Mouse (Mus musculus) hindbrain, embryonic 16.5 days (tissue): ENCODE measurements around the gene Runx2. TPM values are rescaled to one million over a fixed set of nuclear protein-coding genes. Genes with fewer than 3 reads are reported as not detected.

Experiments
- ATAC-seq: fragments of 200-750 bp; cut with Nextera tagmentation; 2 replicates; pipeline ENCODE4 v1.8.0; 2017; ENCODE audit warnings: moderate TSS enrichment, moderate library complexity
- H3K27ac ChIP-seq: fragments of 300-500 bp; sonication (generic); 2 replicates; pipeline ENCODE4 v1.5.1; 2014; ENCODE audit warnings: low read depth, mild to moderate bottlenecking, control low read depth, low read length, moderate library complexity
- H3K27me3 ChIP-seq: fragments of 300-500 bp; sonication (generic); replicated peaks from 2 replicates; pipeline ENCODE4 v1.6.1; 2014; ENCODE audit warnings: low read length; ENCODE audit not compliant: control insufficient read depth, insufficient read depth
- H3K36me3 ChIP-seq: fragments of 300-500 bp; sonication (generic); 2 replicates; pipeline ENCODE4 v1.6.1; 2014; ENCODE audit warnings: mild to moderate bottlenecking, low read length, moderate library complexity, mixed read lengths; ENCODE audit not compliant: control insufficient read depth, insufficient read depth
- H3K4me1 ChIP-seq: fragments of 300-500 bp; sonication (generic); 2 replicates; pipeline ENCODE4 v1.6.1; 2014; ENCODE audit warnings: low read depth, low read length; ENCODE audit not compliant: control insufficient read depth, insufficient read depth
- H3K4me2 ChIP-seq: fragments of 300-500 bp; sonication (generic); 2 replicates; pipeline ENCODE4 v1.6.1; 2014; ENCODE audit warnings: mild to moderate bottlenecking, low read length, control low read depth, moderate library complexity
- H3K4me3 ChIP-seq: fragments of 300-500 bp; sonication (generic); 2 replicates; pipeline ENCODE4 v1.5.1; 2014; ENCODE audit warnings: mild to moderate bottlenecking, low read length, control low read depth, moderate library complexity
- H3K9ac ChIP-seq: fragments of 300-500 bp; sonication (generic); 2 replicates; pipeline ENCODE4 v1.6.1; 2014; ENCODE audit warnings: low read depth, mild to moderate bottlenecking, control low read depth, low read length, moderate library complexity
- H3K9me3 ChIP-seq: fragments of 300-500 bp; sonication (generic); 2 replicates; pipeline ENCODE4 v1.6.1; 2014; ENCODE audit warnings: mild to moderate bottlenecking, low read length, moderate library complexity; ENCODE audit not compliant: control insufficient read depth
- WGBS: fragments of 180-500 bp; shearing (Covaris S2); extraction: QIAGEN DNeasy Blood & Tissue Kit; methylation state at CpG from one replicate; pipeline ENCODE4 v1.1.7; 2014; 5-methylcytosine and 5-hydroxymethylcytosine counted together
- polyA plus RNA-seq: library from polyadenylated mRNA; unstranded; fragments of >200 nt; fragmentation: Nextera tagmentation; extraction: Ambion mirVana; gene quantifications from 2 replicates; pipeline ENCODE4 v1.2.1, GENCODE M21; 2015

Runx2 gene
- polyA plus RNA-seq, 1 experiment from 2014 or later, result 0.31 TPM

- no peaks in the 10 kb centered on the region for H3K36me3 ChIP-seq
- 89% methylated on average over 8 of the region's 8 CpGs for WGBS
- no peak for ATAC-seq
- no peak overlapping the region for H3K4me3 ChIP-seq
- no peaks in the 10 kb centered on the region for H3K27me3 ChIP-seq
- no peak overlapping the region for H3K4me2 ChIP-seq
- H3K9me3 ChIP-seq, result no peaks in the 10 kb centered on the region
- no peak overlapping the region for H3K9ac ChIP-seq
- H3K27ac ChIP-seq, result no peak overlapping the region
- H3K4me1 ChIP-seq, result no peaks in the 10 kb centered on the region; the same call in 1 of the 2 replicates
These were observed 245.5 kb downstream of the Runx2 start for GRCm38 (mm10) chr17:44569020-44569621.

- H3K27me3 ChIP-seq, result no peaks in the 10 kb centered on the region
- no peak overlapping the region for H3K4me3 ChIP-seq
- ATAC-seq, result no peak
- no peak overlapping the region for H3K27ac ChIP-seq
- H3K9ac ChIP-seq, result no peak overlapping the region
- WGBS, result 92% methylated on average over 5 of the region's 5 CpGs
- no peak overlapping the region for H3K4me2 ChIP-seq
- H3K4me1 ChIP-seq, result no peaks in the 10 kb centered on the region; the same call in 1 of the 2 replicates
- H3K36me3 ChIP-seq, result no peaks in the 10 kb centered on the region
- no peaks in the 10 kb centered on the region for H3K9me3 ChIP-seq
These were observed 247.6 kb downstream of the Runx2 start for GRCm38 (mm10) chr17:44566992-44567391.

GRCm38 (mm10) chr17:44565884-44566515, 248.6 kb downstream of the Runx2 start:
- WGBS, result 86% methylated on average over 8 of the region's 8 CpGs
- no peak overlapping the region for H3K9ac ChIP-seq
- H3K27ac ChIP-seq, result no peak overlapping the region
- no peaks in the 10 kb centered on the region for H3K27me3 ChIP-seq
- no peaks in the 10 kb centered on the region; the same call in 1 of the 2 replicates for H3K4me1 ChIP-seq
- H3K36me3 ChIP-seq, result no peaks in the 10 kb centered on the region
- ATAC-seq, result no peak
- no peak overlapping the region for H3K4me2 ChIP-seq
- H3K4me3 ChIP-seq, result no peak overlapping the region
- H3K9me3 ChIP-seq, result no peaks in the 10 kb centered on the region

GRCm38 (mm10) chr17:44565311-44565831, 249.2 kb downstream of the Runx2 start:
- Histone ChIP-seq H3K4me2 (no peak overlapping the region), H3K27me3 (no peaks in the 10 kb centered on the region), H3K9ac (no peak overlapping the region), H3K9me3 (no peaks in the 10 kb centered on the region), H3K27ac (no peak overlapping the region), H3K4me3 (no peak overlapping the region), H3K4me1 (no peaks in the 10 kb centered on the region; the same call in 1 of the 2 replicates), H3K36me3 (no peaks in the 10 kb centered on the region)
- WGBS, result 68% methylated on average over 14 of the region's 14 CpGs
- no peak for ATAC-seq

- no peaks in the 10 kb centered on the region for H3K27me3 ChIP-seq
- H3K9ac ChIP-seq, result no peak overlapping the region
- 82% methylated on average over 4 of the region's 4 CpGs for WGBS
- no peaks in the 10 kb centered on the region for H3K36me3 ChIP-seq
- H3K9me3 ChIP-seq, result no peaks in the 10 kb centered on the region
- no peak for ATAC-seq
- no peaks in the 10 kb centered on the region; the same call in 1 of the 2 replicates for H3K4me1 ChIP-seq
- no peak overlapping the region for H3K4me3 ChIP-seq
- H3K4me2 ChIP-seq, result no peak overlapping the region
- no peak overlapping the region for H3K27ac ChIP-seq
These were observed 249.9 kb downstream of the Runx2 start for GRCm38 (mm10) chr17:44564611-44565198.

- Histone ChIP-seq H3K9ac (no peak overlapping the region), H3K36me3 (no peaks in the 10 kb centered on the region), H3K4me1 (no peaks in the 10 kb centered on the region), H3K27me3 (no peaks in the 10 kb centered on the region), H3K9me3 (no peaks in the 10 kb centered on the region), H3K4me2 (no peak overlapping the region), H3K27ac (no peak overlapping the region), H3K4me3 (no peak overlapping the region)
- WGBS, result 67% methylated on average over 7 of the region's 7 CpGs
- ATAC-seq, result no peak
These were observed 254.6 kb downstream of the Runx2 start for GRCm38 (mm10) chr17:44560016-44560415.

- no peak for ATAC-seq
- H3K27ac ChIP-seq, result no peak overlapping the region
- no peaks in the 10 kb centered on the region for H3K36me3 ChIP-seq
- no peak overlapping the region for H3K9ac ChIP-seq
- 84% methylated on average over 16 of the region's 16 CpGs for WGBS
- H3K4me3 ChIP-seq, result no peak overlapping the region
- no peaks in the 10 kb centered on the region for H3K4me1 ChIP-seq
- H3K27me3 ChIP-seq, result no peaks in the 10 kb centered on the region
- no peak overlapping the region for H3K4me2 ChIP-seq
- H3K9me3 ChIP-seq, result no peaks in the 10 kb centered on the region
These were observed 257.1 kb downstream of the Runx2 start for GRCm38 (mm10) chr17:44557199-44558111.

GRCm38 (mm10) chr17:44554941-44555340, 259.7 kb downstream of the Runx2 start:
- ATAC-seq, result no peak
- WGBS, result 90% methylated on average over 4 of the region's 4 CpGs
- H3K4me1 ChIP-seq, result no peaks in the 10 kb centered on the region
- no peak overlapping the region for H3K4me2 ChIP-seq
- no peak overlapping the region for H3K4me3 ChIP-seq
- H3K9me3 ChIP-seq, result no peaks in the 10 kb centered on the region
- no peaks in the 10 kb centered on the region for H3K27me3 ChIP-seq
- no peak overlapping the region for H3K27ac ChIP-seq
- no peak overlapping the region for H3K9ac ChIP-seq
- H3K36me3 ChIP-seq, result no peaks in the 10 kb centered on the region
